In the genomic region with DNA sequence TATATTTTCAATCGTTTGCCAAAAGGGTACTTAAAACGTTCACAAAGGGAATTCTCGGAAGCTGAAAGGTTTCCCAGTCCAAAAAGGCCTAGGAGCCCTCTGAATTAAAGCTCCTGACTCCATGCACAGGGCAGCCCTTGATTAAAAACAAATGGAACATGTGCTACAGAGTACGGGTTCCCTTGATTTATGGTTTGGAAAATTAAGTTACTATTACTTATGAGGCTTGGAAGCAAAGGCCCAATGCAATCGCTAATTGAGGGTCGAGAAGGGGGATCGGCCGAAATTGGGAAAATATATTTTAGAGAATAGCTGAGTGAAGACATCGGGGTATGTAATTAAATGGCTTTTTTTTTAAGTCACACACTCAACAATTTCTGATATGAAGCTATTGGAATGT, we compare ENCODE assay signal across 26 mouse cellular contexts.
A peak's percentile ranks its signal among the peaks of the same experiment; 100 is the strongest.
DNase-seq lines count a peak whose midpoint lies in the region; ATAC-seq and TF ChIP-seq lines count a peak whose summit lies in the region.
"Had no signal": no experiment of that assay in that cellular context is flagged by ENCODE, and none has a peak within 500 bp of the region (broad histone marks: within the 10 kb centered on the region; RNA-seq: fewer than 3 reads in every experiment).

No protein-coding gene starts in this region.

- no peaks in the 10 kb centered on the region for H3K4me1 ChIP-seq in kidney, postnatal 0 days (replicated peaks; ENCODE audit: insufficient read depth, low read length)
- peaks cover 22% of the 10 kb centered on the region for H3K4me1 ChIP-seq in limb, embryonic 10.5 days
- peaks cover 6% of the 10 kb centered on the region for H3K4me1 ChIP-seq in limb, embryonic 14.5 days (ENCODE audit: control insufficient read depth, insufficient read depth, low read length)
- H3K4me1 ChIP-seq: forebrain, embryonic 12.5 days; forebrain, embryonic 15.5 days; heart, embryonic 10.5 days; heart, embryonic 13.5 days had no signal

- WGBS in kidney, postnatal 0 days = 65% methylated on average over 9 of the region's 9 CpGs
- WGBS in limb, embryonic 10.5 days = 36% methylated on average over 9 of the region's 9 CpGs
- 31% methylated on average over 9 of the region's 9 CpGs for WGBS in limb, embryonic 14.5 days

- no peak overlapping the region for H3K4me2 ChIP-seq in kidney, postnatal 0 days (ENCODE audit: low read length)
- no peak overlapping the region for H3K4me2 ChIP-seq in limb, embryonic 14.5 days (replicated peaks; ENCODE audit: low read depth, low read length, severe bottlenecking)
- H3K4me2 ChIP-seq: embryonic facial prominence, embryonic 13.5 days; forebrain, embryonic 12.5 days; forebrain, embryonic 15.5 days; heart, embryonic 13.5 days; hindbrain, embryonic 14.5 days had no signal

- peak; percentile 9 for DNase-seq in kidney, postnatal 0 days (ENCODE audit: low spot score)
- no peak for DNase-seq in kidney, postnatal 10 days
- no peak for DNase-seq in limb, embryonic 10.5 days (ENCODE audit: low spot score)
- DNase-seq in limb, embryonic 14.5 days (ENCODE audit: low spot score) = no peak
- no peak for DNase-seq in thymus, postnatal 4 days
- no peak for DNase-seq in testis, postnatal 10 days (ENCODE audit: low spot score)
- DNase-seq: adrenal gland, adult 2 months; adrenal gland, postnatal 14 days; cerebellum, adult 11 months; cerebellum, adult 2 months; cerebellum, adult 9-11 months; cerebellum, postnatal 25 days; gastrocnemius, postnatal 10 days; gastrocnemius, postnatal 36 days; heart, adult 2 months; heart, postnatal 14 days; heart, postnatal 4 days had no signal

- ATAC-seq in kidney, postnatal 0 days (replicated peaks; ENCODE audit: low FRiP score, low read depth) = no peak
- no peak for ATAC-seq in limb, embryonic 14.5 days (ENCODE audit: low FRiP score, low read depth)
- ATAC-seq: CD4-positive, CD25-positive, alpha-beta regulatory T cell, adult 4 months; forebrain, embryonic 15.5 days; hindbrain, postnatal 0 days had no signal

- no peak overlapping the region for H3K9ac ChIP-seq in kidney, postnatal 0 days (ENCODE audit: low read depth, low read length)
- H3K9ac ChIP-seq in limb, embryonic 14.5 days (ENCODE audit: low read depth, low read length, severe bottlenecking) = no peak overlapping the region
- H3K9ac ChIP-seq: embryonic facial prominence, embryonic 13.5 days; forebrain, embryonic 12.5 days; forebrain, embryonic 15.5 days; heart, embryonic 13.5 days; hindbrain, embryonic 14.5 days had no signal

- no peak overlapping the region for H3K27ac ChIP-seq in kidney, postnatal 0 days
- H3K27ac ChIP-seq in limb, embryonic 10.5 days = peak overlapping the region; percentile 81
- peak overlapping the region; percentile 26; the same call in 1 of the 2 replicates for H3K27ac ChIP-seq in limb, embryonic 14.5 days (replicated peaks; ENCODE audit: low read depth, low read length)
- H3K27ac ChIP-seq: embryonic facial prominence, embryonic 13.5 days; forebrain, embryonic 12.5 days; forebrain, embryonic 15.5 days; heart, adult 2 months; heart, embryonic 10.5 days; heart, embryonic 13.5 days; hindbrain, embryonic 14.5 days; hindbrain, postnatal 0 days had no signal

- TF ChIP-seq POLR2A in limb, embryonic 14.5 days (IDR thresholded peaks at IDR 0.05; ENCODE audit: borderline replicate concordance, extremely low read depth, insufficient read depth, insufficient read length) = no peak

- H3K36me3 ChIP-seq in kidney, postnatal 0 days (ENCODE audit: insufficient read depth, low read length) = no peaks in the 10 kb centered on the region
- no peaks in the 10 kb centered on the region for H3K36me3 ChIP-seq in limb, embryonic 10.5 days
- H3K36me3 ChIP-seq in limb, embryonic 14.5 days (ENCODE audit: control insufficient read depth, insufficient read depth, low read length) = no peaks in the 10 kb centered on the region
- H3K36me3 ChIP-seq: embryonic facial prominence, embryonic 13.5 days; forebrain, embryonic 12.5 days; forebrain, embryonic 15.5 days; heart, embryonic 10.5 days; heart, embryonic 13.5 days had no signal

- no peaks in the 10 kb centered on the region for H3K27me3 ChIP-seq in kidney, postnatal 0 days (ENCODE audit: insufficient read depth, low read length)
- peaks cover 9% of the 10 kb centered on the region for H3K27me3 ChIP-seq in limb, embryonic 10.5 days (ENCODE audit: low read depth, poor library complexity, severe bottlenecking)
- H3K27me3 ChIP-seq in limb, embryonic 14.5 days (ENCODE audit: control insufficient read depth, insufficient read depth, low read length) = no peaks in the 10 kb centered on the region
- H3K27me3 ChIP-seq: forebrain, embryonic 15.5 days had no signal

- no peak overlapping the region for H3K4me3 ChIP-seq in kidney, postnatal 0 days (replicated peaks; ENCODE audit: low read depth, low read length)
- no peak overlapping the region for H3K4me3 ChIP-seq in limb, embryonic 10.5 days
- no peak overlapping the region for H3K4me3 ChIP-seq in limb, embryonic 14.5 days (replicated peaks; ENCODE audit: low read length)
- H3K4me3 ChIP-seq: embryonic facial prominence, embryonic 13.5 days; erythroblast, embryonic 14.5 days; forebrain, embryonic 12.5 days; forebrain, embryonic 15.5 days; heart, adult 2 months; heart, embryonic 10.5 days; heart, embryonic 13.5 days had no signal

- TF ChIP-seq CTCF in kidney, postnatal 0 days (IDR thresholded peaks at IDR 0.05; ENCODE audit: low read depth) = no peak

- no peaks in the 10 kb centered on the region for H3K9me3 ChIP-seq in kidney, postnatal 0 days (replicated peaks; ENCODE audit: low read length)
- H3K9me3 ChIP-seq in limb, embryonic 10.5 days (replicated peaks) = no peaks in the 10 kb centered on the region
- H3K9me3 ChIP-seq in limb, embryonic 14.5 days (ENCODE audit: control insufficient read depth, low read length) = no peaks in the 10 kb centered on the region
- H3K9me3 ChIP-seq: embryonic facial prominence, embryonic 13.5 days; forebrain, embryonic 15.5 days; heart, embryonic 10.5 days had no signal
